Comparison of ENCODE assay signal across 7 mouse cellular contexts in the genomic region with DNA sequence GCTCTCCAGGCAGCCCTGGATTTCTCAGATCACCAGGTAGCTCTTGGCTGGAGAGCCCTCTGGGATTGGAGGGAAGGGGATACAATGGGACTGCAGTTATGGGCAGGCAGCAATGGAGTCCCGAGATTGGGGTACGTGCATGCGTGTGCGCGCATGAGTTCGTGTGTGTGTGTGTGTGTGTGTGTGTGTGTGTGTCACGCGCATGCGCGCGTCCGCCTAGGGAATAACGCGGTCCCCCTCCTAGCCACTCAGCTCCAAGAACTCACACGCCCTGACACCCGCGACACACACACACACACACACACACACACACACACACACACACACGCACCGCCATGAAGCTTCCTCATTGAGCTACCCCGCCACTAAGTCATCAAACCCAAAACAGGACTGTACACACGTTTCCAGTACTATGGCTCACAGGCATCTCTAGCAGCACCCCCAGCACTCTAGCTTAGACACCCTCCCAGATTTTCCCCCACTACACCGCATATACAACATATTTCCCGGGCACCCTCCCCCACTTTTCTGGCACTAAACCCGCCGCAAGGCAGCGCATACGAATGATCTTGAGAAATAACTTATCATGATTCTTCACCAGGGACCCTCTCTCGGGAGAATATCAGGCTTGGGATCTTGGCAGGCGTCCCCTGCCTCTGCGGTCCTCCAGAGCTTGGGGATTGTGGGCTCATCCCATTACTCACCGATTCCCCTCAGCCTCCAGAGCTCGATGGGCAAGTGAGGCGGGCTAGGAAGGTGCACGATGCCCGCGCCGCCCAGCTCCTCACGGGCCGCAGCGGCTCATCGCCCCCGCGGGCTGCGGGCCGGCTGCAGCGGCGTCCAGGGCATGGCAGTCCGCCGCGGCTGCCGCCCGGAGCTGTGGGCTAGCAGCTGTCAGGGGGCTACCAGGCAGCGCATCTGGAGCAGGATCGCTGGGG. TPM values are rescaled to one million over a fixed set of nuclear protein-coding genes. Genes with fewer than 3 reads are reported as not detected.
A peak's percentile ranks its signal among the peaks of the same experiment; 100 is the strongest.
DNase-seq lines count a peak whose midpoint lies in the region; ATAC-seq and TF ChIP-seq lines count a peak whose summit lies in the region.

No protein-coding gene starts in this region.

- ATAC-seq in forebrain, embryonic 12.5 days (ENCODE audit: low FRiP score): peak; percentile 79
- ATAC-seq in hindbrain, embryonic 12.5 days (ENCODE audit: low FRiP score): peak; percentile 75
- peak; percentile 81 for ATAC-seq in neural tube, embryonic 11.5 days (ENCODE audit: insufficient read depth, low FRiP score, low TSS enrichment)

- H3K4me1 ChIP-seq in brown adipose tissue, adult 24 weeks (ENCODE audit: control insufficient read depth, insufficient read depth, insufficient read length, low read length): no peaks in the 10 kb centered on the region
- H3K4me1 ChIP-seq in forebrain, embryonic 12.5 days: peaks cover 18% of the 10 kb centered on the region
- H3K4me1 ChIP-seq in hindbrain, embryonic 12.5 days: peaks cover 10% of the 10 kb centered on the region
- H3K4me1 ChIP-seq in limb, embryonic 10.5 days: peaks cover 30% of the 10 kb centered on the region
- peaks cover 3% of the 10 kb centered on the region; the same call in 1 of the 2 replicates for H3K4me1 ChIP-seq in neural tube, embryonic 11.5 days (ENCODE audit: control insufficient read depth, insufficient read depth, low read length)
- H3K4me1 ChIP-seq in thymus, adult 2 months (replicated peaks; ENCODE audit: control insufficient read depth, insufficient read depth, low read length): no peaks in the 10 kb centered on the region

- no peaks in the 10 kb centered on the region for H3K36me3 ChIP-seq in forebrain, embryonic 12.5 days (replicated peaks)
- no peaks in the 10 kb centered on the region for H3K36me3 ChIP-seq in hindbrain, embryonic 12.5 days
- H3K36me3 ChIP-seq in limb, embryonic 10.5 days: no peaks in the 10 kb centered on the region
- H3K36me3 ChIP-seq in neural tube, embryonic 11.5 days (ENCODE audit: control insufficient read depth, insufficient read depth, low read length): no peaks in the 10 kb centered on the region
- no peaks in the 10 kb centered on the region for H3K36me3 ChIP-seq in thymus, adult 2 months (ENCODE audit: control insufficient read depth, insufficient read depth, low read length)

- peak overlapping the region; percentile 79 for H3K9ac ChIP-seq in forebrain, embryonic 12.5 days
- H3K9ac ChIP-seq in hindbrain, embryonic 12.5 days: peak overlapping the region; percentile 84
- peak overlapping the region; percentile 74 for H3K9ac ChIP-seq in neural tube, embryonic 11.5 days (ENCODE audit: low read length)

- TF ChIP-seq POLR2A in thymus, adult 2 months (IDR thresholded peaks at IDR 0.05; ENCODE audit: control insufficient read depth, extremely low read depth, insufficient read depth, low read length, poor library complexity): no peak

- WGBS in forebrain, embryonic 12.5 days: under 1% methylated on average over 36 of the region's 54 CpGs
- WGBS in hindbrain, embryonic 12.5 days: 1% methylated on average over 45 of the region's 54 CpGs
- under 1% methylated on average over 51 of the region's 54 CpGs for WGBS in limb, embryonic 10.5 days
- under 1% methylated on average over 42 of the region's 54 CpGs for WGBS in neural tube, embryonic 11.5 days
- WGBS in thymus, adult 2 months: 5% methylated on average over 46 of the region's 54 CpGs

- H3K9me3 ChIP-seq in forebrain, embryonic 12.5 days: no peaks in the 10 kb centered on the region
- H3K9me3 ChIP-seq in hindbrain, embryonic 12.5 days (replicated peaks): no peaks in the 10 kb centered on the region
- no peaks in the 10 kb centered on the region for H3K9me3 ChIP-seq in limb, embryonic 10.5 days (replicated peaks)
- no peaks in the 10 kb centered on the region for H3K9me3 ChIP-seq in neural tube, embryonic 11.5 days (ENCODE audit: control insufficient read depth, low read length)

- peaks cover 25% of the 10 kb centered on the region for H3K27me3 ChIP-seq in forebrain, embryonic 12.5 days
- H3K27me3 ChIP-seq in hindbrain, embryonic 12.5 days: peaks cover 21% of the 10 kb centered on the region
- H3K27me3 ChIP-seq in limb, embryonic 10.5 days (ENCODE audit: low read depth, poor library complexity, severe bottlenecking): peaks cover 45% of the 10 kb centered on the region
- H3K27me3 ChIP-seq in neural tube, embryonic 11.5 days (ENCODE audit: control insufficient read depth, insufficient read depth, low read length): 0 out of 2 replicates have a peak, but pooled peaks cover 3% of the 10 kb centered on the region
- peaks cover 8% of the 10 kb centered on the region; the same call in 1 of the 2 replicates for H3K27me3 ChIP-seq in thymus, adult 2 months (ENCODE audit: control insufficient read depth, insufficient read depth, low read length)

- peak; percentile 7 for DNase-seq in WW6 (ENCODE audit: low read depth, low spot score)
- peak; percentile 71 for DNase-seq in limb, embryonic 10.5 days (ENCODE audit: low spot score)
- peak; percentile 71 for DNase-seq in neural tube, embryonic 11.5 days (ENCODE audit: low spot score)
- no peak for DNase-seq in thymus, adult 2 months

- peak overlapping the region; percentile 95 for H3K4me2 ChIP-seq in forebrain, embryonic 12.5 days
- H3K4me2 ChIP-seq in hindbrain, embryonic 12.5 days (replicated peaks): peak overlapping the region; percentile 96
- H3K4me2 ChIP-seq in neural tube, embryonic 11.5 days (ENCODE audit: low read depth): peak overlapping the region; percentile 97

- H3K27ac ChIP-seq in brown adipose tissue, adult 24 weeks (replicated peaks; ENCODE audit: low read depth, low read length): no peak overlapping the region
- peak overlapping the region; percentile 56 for H3K27ac ChIP-seq in forebrain, embryonic 12.5 days
- peak overlapping the region; percentile 82 for H3K27ac ChIP-seq in hindbrain, embryonic 12.5 days
- H3K27ac ChIP-seq in limb, embryonic 10.5 days: peak overlapping the region; percentile 76
- 0 out of 2 replicates have a peak overlapping the region, but pooled peaks have one; percentile 53 for H3K27ac ChIP-seq in neural tube, embryonic 11.5 days (ENCODE audit: low read depth, low read length)
- no peak overlapping the region for H3K27ac ChIP-seq in thymus, adult 2 months (ENCODE audit: control insufficient read depth, insufficient read depth, low read length)

- peak overlapping the region; percentile 38 for H3K4me3 ChIP-seq in brown adipose tissue, adult 24 weeks (ENCODE audit: insufficient read depth, low read depth, low read length)
- peak overlapping the region; percentile 57 for H3K4me3 ChIP-seq in forebrain, embryonic 12.5 days (replicated peaks)
- H3K4me3 ChIP-seq in hindbrain, embryonic 12.5 days: peak overlapping the region; percentile 63
- peak overlapping the region; percentile 68 for H3K4me3 ChIP-seq in limb, embryonic 10.5 days
- peak overlapping the region; percentile 57 for H3K4me3 ChIP-seq in neural tube, embryonic 11.5 days (ENCODE audit: low read depth, low read length)
- H3K4me3 ChIP-seq in thymus, adult 2 months (ENCODE audit: control insufficient read depth, insufficient read depth, low read length): no peak overlapping the region

- no peak for TF ChIP-seq CTCF in thymus, adult 2 months (IDR thresholded peaks at IDR 0.05; ENCODE audit: borderline replicate concordance, control insufficient read depth, extremely low read depth, insufficient read depth, low read length, poor library complexity)

RNA-seq across cellular contexts. Expression of a gene that starts 0.8 kb away (rescaled TPM):
- polyA plus RNA-seq in brown adipose tissue, adult 24 weeks (2012; ENCODE audit: insufficient read depth, insufficient read length, missing spikeins): 0.20 and 0.88 TPM in 2 replicates
- polyA plus RNA-seq in forebrain, embryonic 12.5 days (2016; fragmentation: Nextera tagmentation; extraction: Ambion mirVana): 1.7 and 2.2 TPM in 2 replicates
- 3.4 and 3.5 TPM in 2 replicates for polyA plus RNA-seq in hindbrain, embryonic 12.5 days (2016; fragmentation: Nextera tagmentation; extraction: Ambion mirVana)
- polyA plus RNA-seq in limb, embryonic 10.5 days (2016; fragmentation: Nextera tagmentation; extraction: Ambion mirVana): 0.75 and 1.0 TPM in 2 replicates
- 1.7 TPM in 2 replicates for polyA plus RNA-seq in neural tube, embryonic 11.5 days (2014; fragmentation: Nextera tagmentation; extraction: Ambion mirVana)
- polyA plus RNA-seq in thymus, adult 2 months (2012; rRNA removed): 0.05 and 0.08 TPM in 2 replicates

RNA-seq across cellular contexts. Expression of a gene that starts 47.1 kb away (rescaled TPM):
- 0.46 TPM in 1 of 2 replicates, not detected in the other for polyA plus RNA-seq in brown adipose tissue, adult 24 weeks (2012; ENCODE audit: insufficient read depth, insufficient read length, missing spikeins)
- polyA plus RNA-seq in forebrain, embryonic 12.5 days (2016; fragmentation: Nextera tagmentation; extraction: Ambion mirVana): 0.22 and 0.34 TPM in 2 replicates
- 0.26 and 0.35 TPM in 2 replicates for polyA plus RNA-seq in hindbrain, embryonic 12.5 days (2016; fragmentation: Nextera tagmentation; extraction: Ambion mirVana)
- 0.24 and 0.36 TPM in 2 replicates for polyA plus RNA-seq in limb, embryonic 10.5 days (2016; fragmentation: Nextera tagmentation; extraction: Ambion mirVana)
- polyA plus RNA-seq in neural tube, embryonic 11.5 days (2014; fragmentation: Nextera tagmentation; extraction: Ambion mirVana): 0.23 and 0.24 TPM in 2 replicates
- 0.43 and 0.51 TPM in 2 replicates for polyA plus RNA-seq in thymus, adult 2 months (2012; rRNA removed)

Comparison
In these comparisons a context has a peak if more than half of its experiments do, and no peak if none do; other contexts are left out.
1. H3K27ac ChIP-seq: peak in forebrain, embryonic 12.5 days (single experiment), hindbrain, embryonic 12.5 days (single experiment), limb, embryonic 10.5 days (single experiment) and neural tube, embryonic 11.5 days (single experiment); none in brown adipose tissue, adult 24 weeks (single experiment) and thymus, adult 2 months (single experiment).
2. Peak in every context shown above with its lines, with median percentiles within 50 percentile points of each other: ATAC-seq, H3K4me2 ChIP-seq and H3K9ac ChIP-seq.